Comparison of ENCODE assay signal across 8 mouse cellular contexts in the genomic region with DNA sequence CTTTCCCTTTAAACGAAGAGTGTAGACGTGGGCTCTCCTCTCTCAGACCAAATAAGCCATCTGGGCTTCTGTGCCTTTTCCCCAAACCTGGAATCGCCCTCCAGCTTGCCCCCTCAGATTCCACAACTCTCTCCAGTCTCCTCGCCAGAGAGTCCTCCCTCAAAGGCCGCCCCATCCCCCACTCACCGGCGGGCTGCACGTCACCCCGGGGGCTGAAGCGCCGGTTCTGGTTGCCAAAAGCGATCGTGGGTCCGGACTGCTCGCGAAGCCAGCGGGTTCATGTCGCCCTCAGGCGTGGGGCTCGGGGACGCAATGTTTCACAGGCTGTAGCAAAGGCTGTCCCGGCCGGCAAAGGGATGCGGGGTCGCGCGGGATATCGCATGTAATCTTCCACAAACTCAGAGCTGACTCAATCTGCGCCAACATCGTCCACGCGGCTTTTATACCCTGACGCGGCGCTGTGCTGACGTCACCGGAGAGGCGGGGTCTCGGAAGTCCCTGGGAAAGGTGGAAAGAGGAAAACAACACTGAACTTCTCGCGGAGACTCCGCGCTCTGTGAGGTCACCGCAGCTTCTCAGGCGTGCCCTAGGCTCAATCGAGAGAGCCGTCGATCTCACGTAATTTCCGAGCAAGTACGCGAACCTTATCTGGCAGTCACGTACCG. TPM values are rescaled to one million over a fixed set of nuclear protein-coding genes. Genes with fewer than 3 reads are reported as not detected.
DNase-seq lines count a peak whose midpoint lies in the region; ATAC-seq lines count a peak whose summit lies in the region.

A gene (minus strand): TSS at position 460 of the 665 bp plus-strand sequence.
A gene (plus strand): TSS at position 522 of the 665 bp plus-strand sequence.

- under 1% methylated on average over 54 of the region's 54 CpGs for WGBS in hindbrain, embryonic 11.5 days

- H3K9ac ChIP-seq in hindbrain, embryonic 11.5 days (ENCODE audit: low read depth, low read length): peak within 1 kb of the TSS; percentile 79

- no peaks in the 10 kb centered on the region for H3K27me3 ChIP-seq in hindbrain, embryonic 11.5 days (ENCODE audit: control insufficient read depth, insufficient read depth, low read length)

- peak within 1 kb of the TSS; percentile 74 for H3K4me3 ChIP-seq in hindbrain, embryonic 11.5 days (ENCODE audit: low read depth, low read length)

- H3K9me3 ChIP-seq in hindbrain, embryonic 11.5 days (ENCODE audit: control insufficient read depth, low read length): no peaks in the 10 kb centered on the region

- H3K4me2 ChIP-seq in hindbrain, embryonic 11.5 days (replicated peaks; ENCODE audit: low read depth, low read length): peak within 1 kb of the TSS; percentile 85

- H3K27ac ChIP-seq in hindbrain, embryonic 11.5 days (ENCODE audit: low read depth, low read length): peak within 1 kb of the TSS; percentile 68

- H3K36me3 ChIP-seq in hindbrain, embryonic 11.5 days (ENCODE audit: control insufficient read depth, insufficient read depth, low read length): no peaks in the 10 kb centered on the region

- peak; percentile 96 for DNase-seq in MN1 (ENCODE audit: low spot score)
- peak; percentile 96 for DNase-seq in cerebellum, adult 9-10 months
- peak; percentile 87 to 97 for DNase-seq in frontal cortex, adult 2 months (ENCODE audit: extremely low spot score in 1 of 2, low spot score in 1 of 2)
- peak; percentile 96 for DNase-seq in hindbrain, embryonic 11.5 days (ENCODE audit: low spot score)
- DNase-seq in layer of hippocampus, postnatal 10 days (ENCODE audit: low spot score in 2 of 2): peak; percentile 97 to 98
- peak; percentile 97 for DNase-seq in lung, postnatal 10 days
- peak; percentile 96 for DNase-seq in ovary, postnatal 36 days (ENCODE audit: low spot score)
- peak; percentile 97 for DNase-seq in thymus, postnatal 25 days

- no peaks in the 10 kb centered on the region; the same call in 1 of the 2 replicates for H3K4me1 ChIP-seq in hindbrain, embryonic 11.5 days (replicated peaks; ENCODE audit: control insufficient read depth, insufficient read depth, low read length)

- peak; percentile 84 for ATAC-seq in hindbrain, embryonic 11.5 days (ENCODE audit: low FRiP score)

RNA-seq across cellular contexts. Expression of the first gene that starts in this region (rescaled TPM):
- 19.9 and 20.3 TPM in 2 replicates for polyA plus RNA-seq in frontal cortex, adult 2 months (2012; rRNA removed)
- 15.1 and 15.7 TPM in 2 replicates for polyA plus RNA-seq in hindbrain, embryonic 11.5 days (2014; fragmentation: Nextera tagmentation; extraction: Ambion mirVana)
- 10 to 100 TPM; 23.6 to 29.3 TPM for total RNA-seq in layer of hippocampus, postnatal 10 days (2021)

RNA-seq across cellular contexts. Expression of the second gene that starts in this region (rescaled TPM):
- polyA plus RNA-seq in frontal cortex, adult 2 months (2012; rRNA removed): 5.4 and 8.5 TPM in 2 replicates
- 2.1 and 2.3 TPM in 2 replicates for polyA plus RNA-seq in hindbrain, embryonic 11.5 days (2014; fragmentation: Nextera tagmentation; extraction: Ambion mirVana)
- under 1 TPM; 0.80 to 0.94 TPM for total RNA-seq in layer of hippocampus, postnatal 10 days (2021)

Comparison
In these comparisons a context has a peak if more than half of its experiments do, and no peak if none do; other contexts are left out.
1. Peak in every context shown above with its lines: DNase-seq, ATAC-seq, H3K4me3 ChIP-seq and H3K27ac ChIP-seq.